Mouse (Mus musculus) T-helper 2 cell (primary cell): ENCODE data around the gene Pcgf2.
"Not testable (repeated sequence)": the region's sequence is repeated elsewhere in the genome, so short reads cannot be mapped to it uniquely, and the experiment has no call there.

Experiments used
- in situ Hi-C: fragments of 300-600 bp; cut with MboI, MseI; formaldehyde crosslinking; loops from one replicate; pipeline ENCODE4 v1.15.1; 2025; ENCODE audit warnings: high pct_unique_total_duplicates

The Pcgf2 gene

GRCm38 (mm10) chr11:97669829-97670228 lies 30.5 kb downstream of the Pcgf2 start:
- in situ Hi-C loops = loop anchor here (10.0 kb wide), 1 partner anchor 545 kb away; no protein-coding TSS in a partner anchor

GRCm38 (mm10) chr11:97669268-97669667 lies 31.0 kb downstream of the Pcgf2 start:
- in situ Hi-C loops = loop anchor here (10.0 kb wide), 1 partner anchor 544 kb away; no protein-coding TSS in a partner anchor

- in situ Hi-C loops = loop anchor here (10.0 kb wide), 1 partner anchor 543 kb away; no protein-coding TSS in a partner anchor
These were observed 32.1 kb downstream of the Pcgf2 start for GRCm38 (mm10) chr11:97668160-97668559.

GRCm38 (mm10) chr11:97666794-97667193 lies 33.5 kb downstream of the Pcgf2 start:
- in situ Hi-C loops = loop anchor here (10.0 kb wide), 1 partner anchor 542 kb away; no protein-coding TSS in a partner anchor

- in situ Hi-C loops = loop anchor here (10.0 kb wide), 1 partner anchor 541 kb away; no protein-coding TSS in a partner anchor
These were observed 34.1 kb downstream of the Pcgf2 start for GRCm38 (mm10) chr11:97666221-97666620.

- in situ Hi-C loops = loop anchor here (10.0 kb wide), 1 partner anchor 541 kb away; no protein-coding TSS in a partner anchor
These were observed 34.9 kb downstream of the Pcgf2 start for GRCm38 (mm10) chr11:97665431-97665830.

- in situ Hi-C loops = loop anchor here (10.0 kb wide), 1 partner anchor 540 kb away; no protein-coding TSS in a partner anchor
These were observed 35.5 kb downstream of the Pcgf2 start for GRCm38 (mm10) chr11:97664771-97665240.

DNA sequence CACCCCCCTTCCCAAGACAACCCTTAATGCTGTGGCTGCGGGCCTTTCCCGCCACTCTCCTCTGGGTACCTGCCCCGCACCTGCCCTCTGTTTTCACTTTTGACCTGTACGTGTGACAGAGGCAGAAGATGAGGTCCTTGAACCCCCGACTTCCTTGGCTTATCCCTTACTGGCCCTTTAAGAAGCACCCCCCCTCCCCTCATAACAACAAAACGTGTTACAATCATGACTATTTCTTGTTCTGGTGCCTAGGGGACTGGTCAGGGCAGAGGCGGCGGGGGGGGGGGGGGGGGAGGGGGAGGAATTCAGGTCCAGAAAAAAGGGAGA lies 36.0 kb downstream of the Pcgf2 start:
- in situ Hi-C loops = loop anchor here (10.0 kb wide), 1 partner anchor 540 kb away; no protein-coding TSS in a partner anchor

DNA sequence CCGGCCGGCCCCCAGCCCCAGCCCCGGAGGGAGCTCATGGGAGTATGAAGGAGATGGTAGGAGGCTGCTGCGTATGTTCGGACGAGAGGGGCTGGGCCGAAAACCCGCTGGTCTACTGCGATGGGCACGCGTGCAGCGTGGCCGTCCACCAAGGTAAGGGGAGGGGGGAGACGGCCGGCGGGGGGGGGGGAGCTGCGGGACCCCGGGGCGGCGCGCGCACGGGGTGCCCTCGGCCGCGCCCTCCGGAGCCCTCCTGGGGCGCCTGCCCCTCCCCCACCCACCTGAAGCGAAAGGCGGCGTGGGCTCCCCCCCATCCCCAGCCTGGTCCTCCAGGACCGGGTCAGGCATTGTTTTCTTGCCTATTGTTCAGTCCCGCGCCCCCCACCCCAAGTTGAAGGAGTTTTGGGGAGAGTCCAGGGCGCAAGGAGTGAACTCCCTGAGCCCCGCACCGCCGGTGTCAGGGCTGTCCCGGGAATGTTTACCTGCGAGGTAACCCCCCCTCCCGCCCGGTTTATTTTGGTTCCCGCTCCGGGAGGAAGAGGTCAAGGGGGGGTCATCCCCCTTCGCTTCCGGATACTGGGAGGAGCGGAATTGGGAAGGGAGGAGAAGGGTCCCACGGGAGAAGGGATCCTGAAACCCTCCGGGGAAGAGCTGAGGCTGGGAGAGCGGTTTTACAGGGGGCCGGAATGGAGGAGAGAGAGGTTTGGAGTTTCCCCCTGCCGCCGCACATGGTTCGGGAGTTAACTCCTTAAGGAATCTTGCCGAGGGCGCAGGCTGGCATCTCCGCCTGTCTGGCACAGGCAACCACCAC lies 36.6 kb downstream of the Pcgf2 start:
- in situ Hi-C loops = loop anchor here (10.0 kb wide), 1 partner anchor 539 kb away; no protein-coding TSS in a partner anchor

GRCm38 (mm10) chr11:97662893-97663527 lies 37.3 kb downstream of the Pcgf2 start, which contains the start of gene Mllt6:
TSS of gene Mllt6 (plus strand) at chr11:97663414.
- in situ Hi-C loops = loop anchor here (10.0 kb wide), 1 partner anchor 538 kb away; no protein-coding TSS in a partner anchor

- in situ Hi-C loops = loop anchor here (10.0 kb wide), 1 partner anchor 538 kb away; no protein-coding TSS in a partner anchor
These were observed 37.9 kb downstream of the Pcgf2 start for GRCm38 (mm10) chr11:97662207-97662892.

- in situ Hi-C loops = loop anchor here (10.0 kb wide), 1 partner anchor 537 kb away; no protein-coding TSS in a partner anchor
These were observed 38.6 kb downstream of the Pcgf2 start for GRCm38 (mm10) chr11:97661648-97662133.

DNA sequence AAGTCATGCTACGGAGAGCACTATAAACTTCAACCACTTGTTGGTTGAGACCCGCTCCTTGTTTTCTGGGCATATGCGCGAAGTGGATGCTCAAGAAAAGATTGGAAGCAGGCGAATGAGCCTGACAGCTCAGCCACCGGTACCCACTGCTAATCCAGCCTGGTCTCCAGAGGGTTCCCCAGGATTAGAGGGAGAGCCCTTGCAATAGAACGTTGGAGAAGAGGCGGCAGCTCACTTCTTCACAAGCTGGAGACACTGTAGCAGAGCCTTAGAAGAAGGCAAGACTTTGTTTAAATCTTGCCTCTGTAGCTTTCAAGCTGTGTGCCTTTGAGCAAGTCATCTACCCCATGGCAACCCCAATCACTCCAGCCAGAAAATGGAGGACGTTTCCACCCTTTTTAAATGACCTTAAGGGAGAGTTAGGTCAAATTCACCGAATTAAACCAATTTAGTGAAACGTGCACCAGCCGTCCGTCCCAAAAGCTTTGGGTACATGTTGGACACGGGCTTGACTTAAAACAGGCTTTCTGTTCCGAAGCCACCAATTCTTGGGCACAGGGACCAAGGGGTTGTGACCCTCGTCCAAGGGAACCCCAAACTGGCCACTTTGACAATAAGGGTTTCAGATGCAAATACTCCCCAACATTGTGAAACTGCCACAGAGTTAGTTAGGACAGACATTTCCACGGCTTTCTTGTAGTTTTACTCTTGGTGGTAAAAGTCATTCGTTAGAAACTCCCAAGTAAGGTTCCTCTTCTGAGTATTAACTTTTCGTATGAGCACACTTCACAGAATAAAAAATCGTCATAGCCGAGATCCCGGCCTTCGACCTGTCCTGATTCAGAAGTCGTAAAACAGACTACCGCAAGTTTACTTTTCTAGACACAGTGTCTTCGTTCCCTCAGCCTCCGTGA lies 39.3 kb downstream of the Pcgf2 start:
- in situ Hi-C loops = loop anchor here (10.0 kb wide), 1 partner anchor 536 kb away; no protein-coding TSS in a partner anchor

- in situ Hi-C loops = loop anchor here (10.0 kb wide), 1 partner anchor 535 kb away; no protein-coding TSS in a partner anchor
These were observed 40.1 kb downstream of the Pcgf2 start for GRCm38 (mm10) chr11:97659990-97660714.

DNA sequence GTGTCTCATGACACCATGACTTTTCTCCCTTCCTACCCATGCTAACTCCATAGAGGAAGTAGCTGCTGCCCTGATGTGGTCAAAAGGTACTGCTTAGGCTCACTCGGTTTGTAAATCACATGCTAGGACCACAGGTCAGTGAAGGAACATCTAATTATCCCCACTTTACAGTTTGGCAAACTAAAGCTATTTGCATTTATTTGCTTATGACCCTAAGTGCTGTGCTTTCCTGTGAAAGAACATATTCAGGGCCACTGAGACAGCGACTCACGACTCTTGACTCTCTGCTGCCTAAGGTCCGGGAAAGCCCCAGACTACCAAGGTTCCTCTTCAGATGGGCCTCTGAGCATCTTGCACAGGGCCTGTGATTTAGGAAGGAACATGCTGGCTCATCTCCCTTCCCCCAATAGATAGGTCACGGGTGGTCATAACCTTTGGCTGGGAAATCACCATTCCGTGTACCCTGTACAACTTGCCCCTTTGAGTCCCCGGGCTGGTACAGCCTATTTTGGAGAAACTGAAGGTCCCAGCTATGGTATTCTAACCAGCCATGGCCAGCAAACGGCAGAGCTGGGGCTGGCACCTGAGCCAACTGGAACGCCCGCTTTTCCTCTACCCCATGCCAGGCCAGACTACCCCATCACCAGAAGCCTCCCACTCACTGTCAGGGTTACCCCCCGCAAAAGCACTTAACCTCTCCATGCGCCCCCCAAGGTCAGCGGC lies 40.9 kb downstream of the Pcgf2 start:
- in situ Hi-C loops = no loop called here

DNA sequence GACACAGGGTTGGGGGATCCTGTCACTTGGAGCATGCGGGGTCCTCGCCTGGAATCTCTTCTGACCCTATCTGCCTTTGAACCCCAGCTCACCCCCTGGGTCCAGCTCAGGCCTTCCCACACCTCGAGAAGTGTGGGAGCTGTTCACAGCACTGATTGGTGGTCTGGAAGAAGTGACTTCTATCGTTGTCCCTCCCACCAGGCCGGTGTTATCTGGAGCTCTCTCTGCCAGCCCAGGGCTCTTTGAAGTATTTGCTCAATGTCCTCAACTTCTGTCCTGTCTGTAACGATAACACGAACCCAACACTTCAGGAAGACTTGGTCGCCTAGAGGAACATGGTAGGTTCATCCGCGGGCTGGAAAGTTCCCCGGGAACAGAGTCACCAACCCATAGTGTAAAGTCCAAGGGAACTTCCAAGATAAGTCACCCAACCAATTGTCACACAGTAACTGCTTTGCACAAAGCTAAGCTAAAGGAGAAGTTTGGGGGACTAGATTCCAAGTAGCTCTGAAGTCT lies 41.5 kb downstream of the Pcgf2 start:
- in situ Hi-C loops = no loop called here

- in situ Hi-C loops = not testable (repeated sequence)
These were observed 42.3 kb downstream of the Pcgf2 start for GRCm38 (mm10) chr11:97657967-97658366.

- in situ Hi-C loops = no loop called here
These were observed 42.9 kb downstream of the Pcgf2 start for GRCm38 (mm10) chr11:97657184-97657945.
